Mouse (Mus musculus) CH12.LX (cell line): ENCODE data around the gene Btbd35f4. TPM values are rescaled to one million over a fixed set of nuclear protein-coding genes. Genes with fewer than 3 reads are reported as not detected.
"Not testable (repeated sequence)": the region's sequence is repeated elsewhere in the genome, so short reads cannot be mapped to it uniquely, and the experiment has no call there.

Experiments used
- DNase-seq: peaks from one replicate; pipeline ENCODE4 v3.0.0-alpha.2; 2013; ENCODE audit errors: extremely low read depth
- H3K27ac ChIP-seq: 2 replicates; pipeline ENCODE4 v1.5.1; 2012; ENCODE audit warnings: low read depth, mild to moderate bottlenecking, control low read depth, moderate library complexity; ENCODE audit not compliant: insufficient read depth
- H3K27me3 ChIP-seq: replicated peaks from 2 replicates; pipeline ENCODE3; 2012; ENCODE audit warnings: inconsistent platforms
- H3K36me3 ChIP-seq, 2 experiments: replicated peaks in 1 of 2; 2 replicates each; pipeline versions ENCODE3 to v1.6.1; 2012; ENCODE audit warnings: inconsistent platforms in 1 of 2, low read length in 1 of 2, mild to moderate bottlenecking in 1 of 2, mixed read lengths in 1 of 2, moderate library complexity in 1 of 2; ENCODE audit not compliant: control insufficient read depth in 1 of 2, insufficient read depth in 1 of 2
- H3K4me1 ChIP-seq, 2 experiments: 2 replicates each; pipeline ENCODE4 v1.6.1; 2012; ENCODE audit warnings: inconsistent platforms in 1 of 2, moderate library complexity in 1 of 2; ENCODE audit not compliant: insufficient read depth in 2 of 2, control insufficient read depth in 1 of 2
- H3K4me2 ChIP-seq: 2 replicates; pipeline ENCODE4 v1.6.1; 2012; ENCODE audit warnings: low read depth, mild to moderate bottlenecking, control low read depth; ENCODE audit not compliant: poor library complexity, insufficient read depth, severe bottlenecking
- H3K4me3 ChIP-seq, 3 experiments: fragments of 150-350 bp in 1 of 3; sonication (generic) in 1 of 3; replicated peaks in 1 of 3; 2 replicates each; pipeline versions ENCODE3 to v1.5.1; 2011 to 2012; ENCODE audit warnings: low read depth in 2 of 3, low read length in 2 of 3, mild to moderate bottlenecking in 2 of 3, moderate library complexity in 2 of 3, control low read depth in 1 of 3, improper control_type of control experiment in 1 of 3, inconsistent platforms in 1 of 3, mixed read lengths in 1 of 3; ENCODE audit not compliant: poor library complexity in 1 of 3
- H3K79me2 ChIP-seq: replicated peaks from 2 replicates; pipeline ENCODE4 v1.6.1; 2012; ENCODE audit warnings: mild to moderate bottlenecking, moderate library complexity; ENCODE audit not compliant: control insufficient read depth, poor library complexity, insufficient read depth, severe bottlenecking; ENCODE audit errors: extremely low read depth
- H3K9ac ChIP-seq: 2 replicates; pipeline ENCODE4 v1.6.1; 2012; ENCODE audit warnings: low read depth, mild to moderate bottlenecking, control low read depth, moderate library complexity; ENCODE audit not compliant: insufficient read depth
- H3K9me3 ChIP-seq: replicated peaks from 2 replicates; pipeline ENCODE3; 2012; ENCODE audit warnings: low read length, inconsistent platforms, mixed read lengths
- dilution Hi-C: fragments of 300-500 bp; cut with MboI; formaldehyde crosslinking; loops from 2 replicates; pipeline ENCODE4 v1.14.3; 2020; ENCODE audit warnings: low sequenced_read_pairs; ENCODE audit not compliant: extremely low pct_unique_long_range_greater_than_20kb, extremely low pct_ligation_motif_present
- in situ Hi-C: fragments of 300-500 bp; cut with MboI; formaldehyde crosslinking; loops from 3 replicates; pipeline ENCODE4 v1.14.3; 2019; ENCODE audit warnings: low sequenced_read_pairs, low pct_ligation_motif_present, low pct_unique_long_range_greater_than_20kb, mixed read lengths
- polyA plus RNA-seq: library from polyadenylated mRNA; unstranded; fragments of >175 nt; gene quantifications from 2 replicates; pipeline ENCODE4 v1.2.1, GENCODE M21; 2012; ENCODE audit warnings: low read depth; ENCODE audit not compliant: insufficient read length
- total RNA-seq, 2 experiments: library from RNA; depleted of rRNA; stranded (reverse); fragments of 300-350 nt in 1 of 2; fragments of >200 nt in 1 of 2; gene quantifications; 2 replicates each; pipeline ENCODE4 v1.2.3; 2012 to 2014

Gene Btbd35f4
- total RNA-seq (2012; rRNA removed) = not detected in 2 replicates
- not detected in 2 replicates for total RNA-seq (2014; rRNA removed)
- not detected in 2 replicates for polyA plus RNA-seq

- in situ Hi-C loops, dilution Hi-C loops: not testable (repeated sequence)
These were observed at the start of gene Btbd35f4 for GRCm38 (mm10) chrX:4800196-4800595. TSS of gene Btbd35f4 (plus strand) at chrX:4800496.

GRCm38 (mm10) chrX:4840016-4840415 lies 39.7 kb downstream of the Btbd35f4 start:
- H3K4me2 ChIP-seq, H3K79me2 ChIP-seq, DNase-seq, H3K27me3 ChIP-seq, in situ Hi-C loops, dilution Hi-C loops, H3K9ac ChIP-seq, H3K4me1 ChIP-seq, H3K27ac ChIP-seq, H3K36me3 ChIP-seq, H3K9me3 ChIP-seq, H3K4me3 ChIP-seq: not testable (repeated sequence)

More at GRCm38 (mm10) chrX:4800196-4800595, at the start of gene Btbd35f4:
- DNase-seq, H3K27ac ChIP-seq, H3K79me2 ChIP-seq, H3K4me1 ChIP-seq, H3K4me3 ChIP-seq, H3K27me3 ChIP-seq, H3K36me3 ChIP-seq, H3K9ac ChIP-seq, H3K9me3 ChIP-seq, H3K4me2 ChIP-seq: not testable (repeated sequence)

Other genes with a start within 250 kb of the Btbd35f4 start
- gene Btbd35f27, start 151.6 kb downstream of the Btbd35f4 start, total RNA-seq (2012; rRNA removed) = not detected in 2 replicates
- gene Btbd35f27, start 151.6 kb downstream of the Btbd35f4 start, total RNA-seq (2014; rRNA removed) = not detected in 2 replicates
- not detected in 2 replicates for gene Btbd35f27, start 151.6 kb downstream of the Btbd35f4 start, polyA plus RNA-seq